Mouse (Mus musculus): ENCODE data around the gene Adcy6. TPM values are rescaled to one million over a fixed set of nuclear protein-coding genes. Genes with fewer than 3 reads are reported as not detected.

Gene Adcy6
- total and polyA plus RNA-seq, 3 experiments = 0.06 to 1.5 TPM; not detected in 1

GRCm38 (mm10) chr15:98645057-98646026 is 35.5 kb upstream of the Adcy6 start:
- Histone ChIP-seq H3K36me3 (replicated peaks in 1 of 2; ENCODE audit: control insufficient read depth in 1 of 2, insufficient read depth in 1 of 2, low read length in 1 of 2) (peaks cover 69 to 87% of the 10 kb centered on the region in 2 experiments), H3K79me2 (replicated peaks; ENCODE audit: control insufficient read depth, extremely low read depth, insufficient read depth, poor library complexity, severe bottlenecking) (no peaks in the 10 kb centered on the region), H3K4me3 (replicated peaks in 1 of 3; ENCODE audit: low read depth in 2 of 3, low read length in 2 of 3, poor library complexity in 1 of 3) (no peak overlapping the region), H3K9ac (ENCODE audit: insufficient read depth, low read depth) (no peak overlapping the region), H3K27me3 (replicated peaks) (no peaks in the 10 kb centered on the region), H3K9me3 (replicated peaks; ENCODE audit: low read length) (no peaks in the 10 kb centered on the region), H3K4me2 (ENCODE audit: insufficient read depth, low read depth, poor library complexity, severe bottlenecking) (no peak overlapping the region), H3K27ac (ENCODE audit: insufficient read depth, low read depth) (no peak overlapping the region), H3K4me1 (ENCODE audit: control insufficient read depth in 1 of 2, insufficient read depth in 2 of 2) (peaks cover 3 to 9% of the 10 kb centered on the region in 2 experiments; a peak in 3 of 4 replicates)
- in situ Hi-C loops (cut with MboI; ENCODE audit: low pct_ligation_motif_present, low pct_unique_long_range_greater_than_20kb, low sequenced_read_pairs) (no loop called here), dilution Hi-C loops (cut with MboI; ENCODE audit: extremely low pct_ligation_motif_present, extremely low pct_unique_long_range_greater_than_20kb, low sequenced_read_pairs) (no loop called here)
- TF ChIP-seq MAZ (IDR thresholded peaks at IDR 0.05; ENCODE audit: low read depth, low read length) (no peak), ZNF384 (IDR thresholded peaks at IDR 0.05; ENCODE audit: low read depth, low read length) (no peak; the same call in none of the 2 replicates), E2F4 (IDR thresholded peaks at IDR 0.05; ENCODE audit: insufficient replicate concordance, low read depth, low read length) (no peak)
- no peak for DNase-seq (ENCODE audit: extremely low read depth)

GRCm38 (mm10) chr15:98644406-98644805 is 34.5 kb upstream of the Adcy6 start:
- dilution Hi-C loops (cut with MboI; ENCODE audit: extremely low pct_ligation_motif_present, extremely low pct_unique_long_range_greater_than_20kb, low sequenced_read_pairs) = no loop called here
- H3K9me3 ChIP-seq (replicated peaks; ENCODE audit: low read length) = no peaks in the 10 kb centered on the region
- peaks cover 59 to 78% of the 10 kb centered on the region in 2 experiments for H3K36me3 ChIP-seq (replicated peaks in 1 of 2; ENCODE audit: control insufficient read depth in 1 of 2, insufficient read depth in 1 of 2, low read length in 1 of 2)
- in situ Hi-C loops (cut with MboI; ENCODE audit: low pct_ligation_motif_present, low pct_unique_long_range_greater_than_20kb, low sequenced_read_pairs) = no loop called here
- no peak overlapping the region for H3K9ac ChIP-seq (ENCODE audit: insufficient read depth, low read depth)
- no peak for TF ChIP-seq RAD21 (IDR thresholded peaks at IDR 0.05; ENCODE audit: low read depth, low read length)
- no peak for TF ChIP-seq ZC3H11A (IDR thresholded peaks at IDR 0.05; ENCODE audit: low read depth, low read length)
- no peak for TF ChIP-seq IRF4 (IDR thresholded peaks at IDR 0.05; ENCODE audit: low read depth, low read length)
- TF ChIP-seq USF1 (IDR thresholded peaks at IDR 0.05; ENCODE audit: low read depth, low read length) = no peak
- no peak for TF ChIP-seq MAFK (IDR thresholded peaks at IDR 0.05; ENCODE audit: insufficient replicate concordance, low read length)
- TF ChIP-seq MYC (IDR thresholded peaks at IDR 0.05; ENCODE audit: low read depth, low read length) = no peak
- no peak for TF ChIP-seq ELF1 (IDR thresholded peaks at IDR 0.05; ENCODE audit: low read depth, low read length)
- no peak; the same call in 1 of the 2 replicates for TF ChIP-seq POLR2A (IDR thresholded peaks at IDR 0.05; ENCODE audit: low read depth, low read length)
- no peak for TF ChIP-seq SIN3A (IDR thresholded peaks at IDR 0.05; ENCODE audit: low read length)
- no peak for TF ChIP-seq ETS1 (conservative IDR thresholded peaks at IDR 0.05; ENCODE audit: low read depth, low read length)
- TF ChIP-seq CHD1 (IDR thresholded peaks at IDR 0.05; ENCODE audit: low read depth, low read length) = no peak
- TF ChIP-seq MXI1 (IDR thresholded peaks at IDR 0.05; ENCODE audit: low read depth, low read length) = no peak
- no peak for TF ChIP-seq HCFC1 (IDR thresholded peaks at IDR 0.05; ENCODE audit: low read depth, low read length)
- no peak for TF ChIP-seq MAX (IDR thresholded peaks at IDR 0.05; ENCODE audit: low read length)
- no peak for TF ChIP-seq SMC3 (IDR thresholded peaks at IDR 0.05; ENCODE audit: low read depth, low read length)
- TF ChIP-seq POLR2AphosphoS2 (IDR thresholded peaks at IDR 0.05; ENCODE audit: low read depth, low read length) = no peak; the same call in 1 of the 2 replicates
- no peak for TF ChIP-seq PAX5 (IDR thresholded peaks at IDR 0.05; ENCODE audit: low read length)
- no peak for TF ChIP-seq GABPA (IDR thresholded peaks at IDR 0.05; ENCODE audit: insufficient replicate concordance, low read depth, low read length)
- TF ChIP-seq JUN (IDR thresholded peaks at IDR 0.05; ENCODE audit: insufficient read depth, low read depth, low read length) = no peak
- H3K4me2 ChIP-seq (ENCODE audit: insufficient read depth, low read depth, poor library complexity, severe bottlenecking) = no peak overlapping the region
- H3K27me3 ChIP-seq (replicated peaks) = peaks cover under 1% of the 10 kb centered on the region
- no peak for DNase-seq (ENCODE audit: extremely low read depth)
- no peak overlapping the region for H3K27ac ChIP-seq (ENCODE audit: insufficient read depth, low read depth)
- no peak overlapping the region for H3K4me3 ChIP-seq (replicated peaks in 1 of 3; ENCODE audit: low read depth in 2 of 3, low read length in 2 of 3, poor library complexity in 1 of 3)
- H3K4me1 ChIP-seq (ENCODE audit: control insufficient read depth in 1 of 2, insufficient read depth in 2 of 2) = peaks cover 8 to 18% of the 10 kb centered on the region in 2 experiments
- no peaks in the 10 kb centered on the region for H3K79me2 ChIP-seq (replicated peaks; ENCODE audit: control insufficient read depth, extremely low read depth, insufficient read depth, poor library complexity, severe bottlenecking)

Measured in CH12.LX (cell line).